Mouse (Mus musculus) kidney, adult 2 months (tissue): ENCODE results near the gene Cstb. TPM values are rescaled to one million over a fixed set of nuclear protein-coding genes. Genes with fewer than 3 reads are reported as not detected.

Experiments
- DNase-seq: peaks from one replicate; pipeline ENCODE4 v3.0.0; 2021
- H3K27ac ChIP-seq: fragments of 200-500 bp; 2 replicates; pipeline ENCODE4 v1.5.1; 2012; ENCODE audit warnings: low read depth, low read length, control low read depth, inconsistent platforms; ENCODE audit not compliant: insufficient read depth
- H3K27me3 ChIP-seq: fragments of 200-500 bp; replicated peaks from 2 replicates; pipeline ENCODE4 v1.6.1; 2012; ENCODE audit warnings: mild to moderate bottlenecking, moderate library complexity, low read length, inconsistent platforms; ENCODE audit not compliant: control insufficient read depth, insufficient read depth
- H3K36me3 ChIP-seq: fragments of 200-500 bp; 2 replicates; pipeline ENCODE4 v1.6.1; 2012; ENCODE audit warnings: mild to moderate bottlenecking, moderate library complexity, low read length, inconsistent platforms; ENCODE audit not compliant: control insufficient read depth, insufficient read depth
- H3K4me1 ChIP-seq: fragments of 200-500 bp; 2 replicates; pipeline ENCODE4 v1.6.1; 2011; ENCODE audit warnings: low read length; ENCODE audit not compliant: control insufficient read depth, insufficient read depth
- H3K4me3 ChIP-seq: fragments of 200-500 bp; 2 replicates; pipeline ENCODE4 v1.5.1; 2011; ENCODE audit warnings: mild to moderate bottlenecking, low read depth, low read length, control low read depth; ENCODE audit not compliant: insufficient read depth
- CTCF ChIP-seq: fragments of 200-500 bp; conservative IDR thresholded peaks from 2 replicates; pipeline ENCODE4 v1.5.1; 2011; ENCODE audit warnings: low read depth, mild to moderate bottlenecking, control low read depth, low read length, moderate library complexity, mixed read lengths; ENCODE audit not compliant: insufficient read depth, insufficient read length
- POLR2A ChIP-seq: fragments of 200-500 bp; IDR thresholded peaks from one replicate; pipeline ENCODE4 v1.6.1; 2011; ENCODE audit warnings: low read depth, low read length, control low read depth
- WGBS: fragments of 180-500 bp; shearing (Covaris S2); methylation state at CpG from one replicate; pipeline ENCODE4 v1.1.7; 2018; 5-methylcytosine and 5-hydroxymethylcytosine counted together
- polyA plus RNA-seq: library from polyadenylated mRNA; depleted of rRNA; stranded (reverse); fragments of >200 nt; gene quantifications from 2 replicates; pipeline ENCODE4 v1.2.3, GENCODE M21; 2012

Cstb gene
- polyA plus RNA-seq, 1 experiment: 115 TPM

DNA sequence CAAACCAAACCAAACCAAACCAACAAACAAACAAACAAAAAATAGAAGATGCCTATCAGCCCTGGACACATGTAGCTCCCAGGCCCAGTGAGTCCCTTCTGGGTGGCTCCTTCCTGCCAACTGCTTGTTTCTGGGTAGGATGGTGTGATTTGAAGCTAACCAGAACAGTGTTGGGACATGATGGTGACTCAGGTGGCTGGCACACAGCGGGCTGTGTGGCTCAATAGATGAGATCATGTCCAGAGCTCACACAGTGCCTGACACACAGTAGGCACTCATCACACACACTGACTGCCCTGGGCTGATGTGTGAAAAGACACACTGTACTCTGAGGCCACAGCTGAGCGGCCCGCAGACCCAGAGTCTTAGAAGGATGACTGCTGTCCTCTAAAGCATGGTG lies 20.7 kb downstream of the Cstb start:
- no peak for TF ChIP-seq POLR2A
- no peak for TF ChIP-seq CTCF
- DNase-seq: no peak
- no peak overlapping the region for H3K27ac ChIP-seq
- no peaks in the 10 kb centered on the region for H3K27me3 ChIP-seq
- 98% methylated on average over 3 of the region's 3 CpGs for WGBS
- H3K4me3 ChIP-seq: no peak overlapping the region
- peaks cover 2% of the 10 kb centered on the region; the same call in 1 of the 2 replicates for H3K4me1 ChIP-seq
- H3K36me3 ChIP-seq: no peaks in the 10 kb centered on the region

DNA sequence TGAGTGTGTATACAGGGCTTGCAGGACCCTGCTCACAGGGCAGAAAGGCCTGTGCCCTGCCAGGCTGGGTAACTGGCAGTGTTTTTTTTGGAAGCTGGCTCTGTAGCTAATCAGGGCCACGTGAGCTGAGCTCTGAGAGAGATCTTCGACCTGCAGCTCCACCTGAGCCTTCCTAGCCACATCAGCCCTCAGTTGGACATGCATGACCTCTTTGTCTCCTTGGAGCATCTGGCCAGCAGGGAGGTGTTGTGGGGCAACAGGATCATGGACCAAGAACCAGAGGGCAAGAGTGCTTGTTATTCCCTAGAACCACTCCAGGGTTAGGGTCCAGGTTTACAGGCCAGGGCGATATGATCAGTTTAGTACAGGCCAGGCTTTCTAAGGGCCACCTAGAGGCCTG lies 21.9 kb downstream of the Cstb start:
- Histone ChIP-seq H3K4me3 (no peak overlapping the region), H3K4me1 (peaks cover 2% of the 10 kb centered on the region; the same call in 1 of the 2 replicates), H3K36me3 (no peaks in the 10 kb centered on the region), H3K27ac (no peak overlapping the region), H3K27me3 (no peaks in the 10 kb centered on the region)
- DNase-seq: peak; percentile 61
- no peak for TF ChIP-seq POLR2A
- no peak for TF ChIP-seq CTCF
- 50% methylated on average over 3 of the region's 3 CpGs for WGBS

DNA sequence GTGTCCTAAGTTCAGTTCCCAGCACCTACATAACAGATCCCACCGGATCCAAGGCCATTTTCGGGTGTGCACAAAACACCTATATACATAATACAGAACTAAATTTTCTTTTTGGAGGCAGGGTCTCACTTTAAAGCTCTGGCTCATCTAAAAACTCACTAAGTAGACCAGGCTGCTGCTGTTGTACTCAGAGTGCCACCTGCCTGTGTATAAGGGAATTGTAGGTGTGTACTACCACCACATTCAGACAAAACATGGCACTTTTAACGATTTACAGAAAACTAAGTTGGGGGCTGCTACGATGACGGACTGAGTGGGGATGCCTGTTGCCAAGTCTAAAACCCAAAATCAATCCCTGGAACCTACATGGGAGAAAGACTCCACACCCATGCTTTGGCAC lies 25.3 kb downstream of the Cstb start:
- WGBS: 88% methylated on average over 5 of the region's 5 CpGs
- H3K4me1 ChIP-seq: peaks cover 2% of the 10 kb centered on the region; the same call in 1 of the 2 replicates
- TF ChIP-seq POLR2A (no peak), CTCF (no peak)

DNA sequence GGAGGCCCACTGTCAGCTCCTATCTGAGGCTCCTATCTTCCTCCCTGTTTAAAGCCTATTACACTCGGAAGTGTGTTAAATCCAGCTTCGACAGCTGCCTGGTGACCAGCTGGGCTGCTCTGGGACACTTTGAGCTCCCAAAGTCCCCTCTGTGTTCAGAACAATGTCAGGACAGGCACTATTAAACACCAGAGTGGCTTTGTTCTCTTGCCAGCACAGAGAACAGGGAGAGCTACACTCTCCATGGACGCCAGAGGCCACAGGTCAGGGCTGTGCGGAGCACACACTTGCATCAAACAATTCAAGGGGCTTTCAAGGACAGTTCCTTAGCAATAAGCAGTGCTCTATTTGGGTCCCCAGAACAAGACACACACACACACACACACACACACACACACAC lies 27.2 kb downstream of the Cstb start:
- 50% methylated on average over 4 of the region's 4 CpGs for WGBS
- H3K27me3 ChIP-seq: no peaks in the 10 kb centered on the region
- no peaks in the 10 kb centered on the region for H3K36me3 ChIP-seq
- no peak overlapping the region for H3K27ac ChIP-seq
- no peak for TF ChIP-seq POLR2A
- TF ChIP-seq CTCF: no peak
- H3K4me1 ChIP-seq: peaks cover 7% of the 10 kb centered on the region; the same call in 1 of the 2 replicates
- no peak overlapping the region for H3K4me3 ChIP-seq
- DNase-seq: no peak

More for the DNA sequence above, 25.3 kb downstream of the Cstb start:
- Histone ChIP-seq H3K27me3 (no peaks in the 10 kb centered on the region), H3K27ac (no peak overlapping the region), H3K36me3 (no peaks in the 10 kb centered on the region), H3K4me3 (no peak overlapping the region)
- no peak for DNase-seq

DNA sequence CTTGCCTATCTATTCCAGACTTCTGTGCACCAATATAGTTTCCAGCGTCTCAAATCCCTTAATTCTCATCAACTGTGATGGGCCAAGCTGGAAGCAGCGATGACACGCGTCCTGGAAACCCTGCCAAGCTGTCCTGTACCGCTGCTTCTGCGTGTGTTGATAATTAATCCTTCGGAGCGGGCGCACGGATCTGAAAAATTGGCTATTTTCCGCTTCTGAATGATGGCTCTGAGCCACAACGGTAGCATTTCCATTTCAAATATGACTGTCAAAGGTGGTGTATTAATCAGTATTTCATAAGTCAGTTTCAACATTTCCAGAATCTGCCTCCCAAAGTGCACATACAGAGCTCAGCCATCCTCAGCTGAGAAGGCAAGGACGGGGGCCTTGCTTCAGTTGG lies 31.2 kb downstream of the Cstb start:
- no peak for TF ChIP-seq POLR2A
- no peak for TF ChIP-seq CTCF
- 49% methylated on average over 13 of the region's 13 CpGs for WGBS
- H3K27ac ChIP-seq: no peak overlapping the region
- peak; percentile 66 for DNase-seq
- no peaks in the 10 kb centered on the region for H3K27me3 ChIP-seq
- no peak overlapping the region for H3K4me3 ChIP-seq
- H3K4me1 ChIP-seq: peaks cover 10% of the 10 kb centered on the region
- no peaks in the 10 kb centered on the region for H3K36me3 ChIP-seq

DNA sequence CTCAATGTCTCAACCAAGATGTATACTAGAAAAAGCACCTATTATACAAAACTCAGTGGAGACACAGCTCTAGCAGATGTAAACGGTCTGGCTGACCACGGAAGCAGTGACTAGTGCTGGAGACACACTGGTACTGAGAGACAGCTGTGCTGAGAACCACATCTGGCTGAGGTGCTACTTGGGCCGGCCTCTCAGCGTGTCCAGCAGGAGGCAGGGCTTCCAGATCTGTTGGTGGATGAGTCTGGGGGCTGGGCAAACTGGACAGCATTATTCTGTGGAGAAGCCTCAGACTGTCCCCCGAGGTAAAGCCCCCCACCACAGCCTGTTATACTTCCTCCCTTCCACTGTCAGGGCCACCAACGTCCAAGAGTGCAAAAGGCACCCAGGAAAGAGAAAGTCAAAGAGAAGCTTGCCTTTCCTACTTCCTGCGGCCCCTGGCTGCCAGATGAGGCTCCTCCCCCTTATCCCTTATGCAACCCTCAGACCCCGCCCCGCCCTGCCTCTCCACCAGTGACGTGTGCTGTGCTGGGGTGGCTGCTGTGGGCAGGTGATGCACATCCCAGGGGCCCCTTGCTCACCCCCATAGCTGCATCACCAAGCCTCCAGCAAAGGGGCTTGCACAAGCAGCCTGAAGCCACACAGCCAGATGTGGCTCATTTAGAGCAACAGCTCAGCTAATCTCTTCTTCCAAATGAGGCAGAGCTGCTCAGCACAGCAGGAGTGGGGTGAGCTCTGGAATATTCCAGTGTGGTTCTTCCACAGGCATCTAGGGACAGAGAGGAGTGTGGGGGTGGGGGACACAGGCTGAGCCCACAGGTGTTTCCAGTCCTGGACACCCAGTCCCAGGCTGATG lies 32.3 kb downstream of the Cstb start:
- H3K27me3 ChIP-seq: no peaks in the 10 kb centered on the region
- H3K36me3 ChIP-seq: no peaks in the 10 kb centered on the region
- H3K27ac ChIP-seq: peak overlapping the region; percentile 25; the same call in 1 of the 2 replicates
- peaks cover 14% of the 10 kb centered on the region for H3K4me1 ChIP-seq
- DNase-seq: peak; percentile 72
- H3K4me3 ChIP-seq: no peak overlapping the region
- TF ChIP-seq POLR2A (no peak), CTCF (no peak)
- WGBS: 39% methylated on average over 10 of the region's 10 CpGs

DNA sequence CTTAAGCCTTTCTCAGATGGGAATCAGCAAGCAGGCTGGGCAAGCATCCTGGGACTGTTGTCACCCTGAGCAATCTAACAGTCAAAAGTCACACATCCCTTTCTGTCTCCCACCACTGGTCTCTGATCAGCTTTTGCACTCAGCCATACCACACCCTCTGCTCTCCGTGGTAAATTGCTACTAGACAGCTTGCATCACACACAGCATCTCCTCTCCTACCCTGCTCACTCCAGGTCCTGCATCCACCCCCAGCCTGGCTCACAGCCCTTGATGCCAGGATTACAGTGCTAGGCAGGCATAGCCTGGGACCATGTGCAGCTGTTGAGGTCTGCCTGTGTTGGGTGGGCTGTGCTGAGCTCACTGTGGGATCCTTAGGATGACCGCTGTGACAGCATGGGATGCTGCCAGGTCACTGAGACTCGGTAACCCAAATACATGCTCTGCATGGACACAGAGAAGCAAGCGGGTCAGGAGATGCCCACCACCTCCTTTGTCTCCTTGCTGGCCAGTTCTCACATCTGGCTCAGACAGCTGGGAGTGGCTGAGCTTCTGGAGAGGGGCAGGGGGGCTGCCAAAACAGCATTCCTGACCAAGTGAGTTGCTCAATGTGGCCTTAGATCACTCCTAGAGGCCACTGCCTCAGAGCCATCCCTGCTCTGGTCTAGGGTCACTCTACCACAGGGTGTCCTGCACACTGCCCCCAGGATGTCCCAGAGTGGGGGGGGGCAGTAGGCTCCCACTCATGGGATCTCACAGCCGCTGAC lies 33.1 kb downstream of the Cstb start:
- no peak for TF ChIP-seq CTCF
- TF ChIP-seq POLR2A: no peak
- Histone ChIP-seq H3K27me3 (no peaks in the 10 kb centered on the region), H3K4me3 (no peak overlapping the region), H3K4me1 (peaks cover 21% of the 10 kb centered on the region), H3K36me3 (no peaks in the 10 kb centered on the region), H3K27ac (no peak overlapping the region; the same call in 1 of the 2 replicates)
- no peak for DNase-seq
- 78% methylated on average over 5 of the region's 5 CpGs for WGBS
